Mouse (Mus musculus): ENCODE measurements around the gene Mocs3. TPM values are rescaled to one million over a fixed set of nuclear protein-coding genes. Genes with fewer than 3 reads are reported as not detected.

The Mocs3 gene
- total RNA-seq, 2 experiments from 2014 or later, result 6.7 to 8.1 TPM

Other genes starting within 250 kb of the Mocs3 start
- under 1 TPM; 0.45 to 0.91 TPM for gene Ripor3, start 220.0 kb upstream of the Mocs3 start, total RNA-seq (2021)
- 1 to 10 TPM; 4.0 to 4.5 TPM for gene Pard6b, start 149.6 kb upstream of the Mocs3 start, total RNA-seq (2021)
- 10 to 100 TPM; 69.1 to 70.2 TPM for gene Adnp, start 23.5 kb upstream of the Mocs3 start, total RNA-seq (2021)
- 10 to 100 TPM; 23.0 to 32.3 TPM for gene Gm20716, start 258 bp upstream of the Mocs3 start, total RNA-seq (2021)
- 10 to 100 TPM; 50.8 to 60.8 TPM for gene Dpm1, start within 50 bp of the Mocs3 start, total RNA-seq (2021)
- under 1 TPM in 1 of 2 experiments, not detected in 1; 0.07 TPM for gene Kcng1, start 51.1 kb downstream of the Mocs3 start, total RNA-seq (2021)

Measured in heart, postnatal 4 days (tissue).